Mouse (Mus musculus) C2C12 (cell line): ENCODE measurements around the gene Tcf3.

Source experiments
- CEBPB ChIP-seq: IDR thresholded peaks from one replicate; pipeline ENCODE4 v1.6.1; 2011; ENCODE audit warnings: low read depth, mild to moderate bottlenecking, control low read depth, moderate library complexity
- CTCF ChIP-seq: IDR thresholded peaks from one replicate; pipeline ENCODE4 v1.5.1; 2011; ENCODE audit not compliant: control insufficient read depth, insufficient read depth, insufficient read length

- TF ChIP-seq CEBPB (no peak), CTCF (no peak)
These were observed 423 bp downstream of the Tcf3 start for GRCm38 (mm10) chr10:80432936-80433512.
